Mouse (Mus musculus) spleen, adult 2 months (tissue): Measurements from ENCODE around the gene Dbndd2. TPM values are rescaled to one million over a fixed set of nuclear protein-coding genes. Genes with fewer than 3 reads are reported as not detected.

Experiments used
- DNase-seq, 2 experiments: peaks; one replicate each; pipeline versions ENCODE4 v3.0.0 to v3.0.0-alpha.2; 2012 to 2021; ENCODE audit warnings: low spot score in 2 of 2, low read depth in 1 of 2
- H3K27ac ChIP-seq: fragments of 200-500 bp; 2 replicates; pipeline ENCODE4 v1.5.1; 2012; ENCODE audit warnings: low read length, inconsistent platforms; ENCODE audit not compliant: insufficient read depth
- H3K27me3 ChIP-seq: fragments of 200-500 bp; 2 replicates; pipeline ENCODE4 v1.6.1; 2012; ENCODE audit warnings: mild to moderate bottlenecking, moderate library complexity, low read length, inconsistent platforms; ENCODE audit not compliant: control insufficient read depth, insufficient read depth
- H3K36me3 ChIP-seq: fragments of 200-500 bp; 2 replicates; pipeline ENCODE4 v1.6.1; 2012; ENCODE audit warnings: mild to moderate bottlenecking, low read length, inconsistent platforms; ENCODE audit not compliant: control insufficient read depth, insufficient read depth
- H3K4me1 ChIP-seq: fragments of 200-500 bp; 2 replicates; pipeline ENCODE4 v1.6.1; 2011; ENCODE audit warnings: inconsistent platforms; ENCODE audit not compliant: control insufficient read depth, insufficient read depth, insufficient read length
- H3K4me3 ChIP-seq: fragments of 200-500 bp; 2 replicates; pipeline ENCODE4 v1.5.1; 2011; ENCODE audit warnings: mild to moderate bottlenecking, inconsistent platforms; ENCODE audit not compliant: insufficient read depth, insufficient read length; ENCODE audit errors: extremely low read depth
- CTCF ChIP-seq: fragments of 200-500 bp; IDR thresholded peaks from 2 replicates; pipeline ENCODE4 v1.5.1; 2011; ENCODE audit warnings: mild to moderate bottlenecking, inconsistent platforms; ENCODE audit not compliant: insufficient read depth, insufficient read length, insufficient replicate concordance; ENCODE audit errors: extremely low read depth
- POLR2A ChIP-seq: fragments of 200-500 bp; IDR thresholded peaks from 2 replicates; pipeline ENCODE4 v1.6.1; 2011; ENCODE audit warnings: low read depth, low read length, inconsistent platforms
- WGBS: fragments of 180-500 bp; shearing (Covaris S2); methylation state at CpG from one replicate; pipeline ENCODE4 v1.1.7; 2018; 5-methylcytosine and 5-hydroxymethylcytosine counted together
- polyA plus RNA-seq: library from polyadenylated mRNA; depleted of rRNA; stranded (reverse); fragments of >200 nt; gene quantifications from 2 replicates; pipeline ENCODE4 v1.2.3, GENCODE M21; 2012; rRNA removed

Gene Dbndd2
- polyA plus RNA-seq, 1 experiment, result 15.6 TPM

- TF ChIP-seq POLR2A, result no peak
- TF ChIP-seq CTCF, result peak; percentile 82; the same call in 1 of the 2 replicates
- DNase-seq, result peak; percentile 45 to 74
- Histone ChIP-seq H3K4me3 (no peak overlapping the region), H3K36me3 (no peaks in the 10 kb centered on the region), H3K4me1 (no peaks in the 10 kb centered on the region; the same call in 1 of the 2 replicates), H3K27ac (no peak overlapping the region), H3K27me3 (no peaks in the 10 kb centered on the region)
- WGBS, result 6% methylated on average over 3 of the region's 3 CpGs
Observed at GRCm38 (mm10) chr2:164531169-164531568, 45.3 kb downstream of the Dbndd2 start.

- WGBS, result 67% methylated on average over 10 of the region's 10 CpGs
Observed at GRCm38 (mm10) chr2:164534315-164534714, 48.4 kb downstream of the Dbndd2 start.

DNA sequence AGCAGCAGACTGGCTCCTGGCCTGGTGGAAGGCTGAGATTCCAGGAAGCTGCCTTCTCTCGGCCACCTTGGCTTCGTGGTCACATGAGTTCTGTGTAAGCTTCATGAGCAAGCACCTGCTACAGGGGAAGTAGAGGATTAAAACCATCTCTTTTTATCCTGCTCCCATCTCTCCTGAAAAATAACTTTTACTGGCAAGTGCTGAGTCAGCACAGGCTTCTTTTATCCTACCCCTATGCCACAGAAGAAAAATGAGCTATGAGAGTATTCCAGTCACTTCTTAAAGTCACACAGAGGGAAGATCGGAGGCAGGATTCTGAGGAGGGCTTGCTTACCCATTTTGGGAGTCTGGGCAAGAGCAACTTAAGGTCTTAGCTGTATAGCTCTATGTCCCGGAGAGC is 51.1 kb downstream of the Dbndd2 start:
- no peak overlapping the region for H3K4me3 ChIP-seq
- no peaks in the 10 kb centered on the region for H3K27me3 ChIP-seq
- no peaks in the 10 kb centered on the region for H3K4me1 ChIP-seq
- no peak overlapping the region for H3K27ac ChIP-seq
- TF ChIP-seq CTCF (no peak), POLR2A (no peak)
- H3K36me3 ChIP-seq, result no peaks in the 10 kb centered on the region
- no peak for DNase-seq
- 56% methylated on average over 4 of the region's 4 CpGs for WGBS

More at GRCm38 (mm10) chr2:164534315-164534714, 48.4 kb downstream of the Dbndd2 start:
- Histone ChIP-seq H3K36me3 (no peaks in the 10 kb centered on the region), H3K27ac (no peak overlapping the region), H3K4me1 (no peaks in the 10 kb centered on the region), H3K27me3 (no peaks in the 10 kb centered on the region), H3K4me3 (no peak overlapping the region)
- TF ChIP-seq POLR2A (no peak), CTCF (no peak)
- no peak for DNase-seq

GRCm38 (mm10) chr2:164540652-164541427 is 54.9 kb downstream of the Dbndd2 start:
- H3K4me3 ChIP-seq, result no peak overlapping the region
- no peaks in the 10 kb centered on the region; the same call in 1 of the 2 replicates for H3K4me1 ChIP-seq
- no peak for TF ChIP-seq CTCF
- no peaks in the 10 kb centered on the region for H3K36me3 ChIP-seq
- H3K27ac ChIP-seq, result no peak overlapping the region
- H3K27me3 ChIP-seq, result no peaks in the 10 kb centered on the region
- no peak for DNase-seq
- 35% methylated on average over 8 of the region's 8 CpGs for WGBS

DNA sequence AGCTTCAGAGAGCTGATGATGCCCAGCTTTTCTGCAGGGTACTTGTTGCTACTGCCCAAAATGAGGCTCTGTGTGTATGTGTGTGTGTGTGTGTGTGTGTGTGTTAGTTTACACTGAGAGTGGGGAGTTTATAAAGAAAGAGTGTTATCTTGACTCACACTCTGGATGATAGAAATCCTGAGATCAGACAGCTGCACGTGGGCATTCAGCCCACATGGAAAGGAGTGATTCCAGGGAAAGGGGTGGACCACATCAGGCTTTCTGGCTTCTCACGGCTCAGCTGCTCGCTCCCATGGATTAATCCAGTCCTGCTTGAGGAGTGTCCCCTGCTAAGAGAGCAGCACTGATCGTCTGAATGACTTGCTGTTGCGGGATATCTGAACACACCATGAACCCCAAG is 56.2 kb downstream of the Dbndd2 start:
- H3K27me3 ChIP-seq, result no peaks in the 10 kb centered on the region
- H3K4me3 ChIP-seq, result no peak overlapping the region
- no peak for DNase-seq
- no peaks in the 10 kb centered on the region for H3K36me3 ChIP-seq
- H3K27ac ChIP-seq, result no peak overlapping the region
- 87% methylated on average over 5 of the region's 5 CpGs for WGBS
- TF ChIP-seq CTCF (no peak), POLR2A (no peak)
- no peaks in the 10 kb centered on the region; the same call in 1 of the 2 replicates for H3K4me1 ChIP-seq

- no peaks in the 10 kb centered on the region for H3K27me3 ChIP-seq
- no peak for DNase-seq
- no peaks in the 10 kb centered on the region for H3K36me3 ChIP-seq
- TF ChIP-seq CTCF, result no peak
- TF ChIP-seq POLR2A, result no peak
- no peak overlapping the region for H3K27ac ChIP-seq
- 85% methylated on average over 7 of the region's 7 CpGs for WGBS
- no peaks in the 10 kb centered on the region; the same call in 1 of the 2 replicates for H3K4me1 ChIP-seq
- H3K4me3 ChIP-seq, result no peak overlapping the region
Observed at GRCm38 (mm10) chr2:164542598-164542997, 56.7 kb downstream of the Dbndd2 start.

Other genes starting within 250 kb of the Dbndd2 start
- gene Svs2, start 247.6 kb upstream of the Dbndd2 start, polyA plus RNA-seq, result not detected in 2 replicates
- not detected in 2 replicates for gene Svs3b, start 229.5 kb upstream of the Dbndd2 start, polyA plus RNA-seq
- gene Svs4, start 207.6 kb upstream of the Dbndd2 start, polyA plus RNA-seq, result not detected in 2 replicates
- gene Svs3a, start 196.8 kb upstream of the Dbndd2 start, polyA plus RNA-seq, result not detected in 2 replicates
- gene Svs6, start 169.4 kb upstream of the Dbndd2 start, polyA plus RNA-seq, result not detected in 2 replicates
- gene Svs5, start 153.4 kb upstream of the Dbndd2 start, polyA plus RNA-seq, result not detected in 2 replicates
- 33.5 and 77.7 TPM in 2 replicates for gene Slpi, start 97.0 kb upstream of the Dbndd2 start, polyA plus RNA-seq
- gene Rbpjl, start 83.0 kb upstream of the Dbndd2 start, polyA plus RNA-seq, result 19.0 and 39.4 TPM in 2 replicates
- 0.82 and 1.2 TPM in 2 replicates for gene Matn4, start 80.9 kb upstream of the Dbndd2 start, polyA plus RNA-seq
- 21.0 and 25.0 TPM in 2 replicates for gene Sdc4, start 42.2 kb upstream of the Dbndd2 start, polyA plus RNA-seq
- 111 and 172 TPM in 2 replicates for gene Sys1, start 29.1 kb upstream of the Dbndd2 start, polyA plus RNA-seq
- gene Gm20458, start 25.1 kb upstream of the Dbndd2 start, polyA plus RNA-seq, result 16.4 and 17.2 TPM in 2 replicates
- not detected in 2 replicates for gene Trp53tg5, start 12.4 kb upstream of the Dbndd2 start, polyA plus RNA-seq
- gene Pigt, start 11.4 kb downstream of the Dbndd2 start, polyA plus RNA-seq, result 85.0 and 108 TPM in 2 replicates
- 0.33 and 0.47 TPM in 2 replicates for gene Wfdc2, start 76.3 kb downstream of the Dbndd2 start, polyA plus RNA-seq
- not detected in 2 replicates for gene Spint3, start 87.4 kb downstream of the Dbndd2 start, polyA plus RNA-seq
- gene Wfdc6a, start 99.3 kb downstream of the Dbndd2 start, polyA plus RNA-seq, result 0.15 and 0.21 TPM in 2 replicates
- not detected in 2 replicates for gene Eppin, start 107.5 kb downstream of the Dbndd2 start, polyA plus RNA-seq
- not detected in 2 replicates for gene Wfdc6b, start 127.4 kb downstream of the Dbndd2 start, polyA plus RNA-seq
- not detected in 2 replicates for gene Wfdc8, start 127.5 kb downstream of the Dbndd2 start, polyA plus RNA-seq
- not detected in 2 replicates for gene Wfdc16, start 152.7 kb downstream of the Dbndd2 start, polyA plus RNA-seq
- not detected in 2 replicates for gene Wfdc10, start 169.9 kb downstream of the Dbndd2 start, polyA plus RNA-seq
- not detected in 2 replicates for gene Wfdc9, start 170.5 kb downstream of the Dbndd2 start, polyA plus RNA-seq
- gene Wfdc11, start 188.0 kb downstream of the Dbndd2 start, polyA plus RNA-seq, result not detected in 2 replicates
- gene Wfdc13, start 199.0 kb downstream of the Dbndd2 start, polyA plus RNA-seq, result not detected in 2 replicates
- not detected in 2 replicates for gene Spint4, start 212.4 kb downstream of the Dbndd2 start, polyA plus RNA-seq
- not detected in 2 replicates for gene Spint5, start 229.2 kb downstream of the Dbndd2 start, polyA plus RNA-seq